Mouse (Mus musculus): ENCODE measurements around the gene Nup210. TPM values are rescaled to one million over a fixed set of nuclear protein-coding genes. Genes with fewer than 3 reads are reported as not detected.

Gene Nup210
- polyA plus RNA-seq, 1 experiment from 2014 or later: 13.9 TPM

- no peak for ATAC-seq
These were observed 42.4 kb upstream of the Nup210 start for GRCm38 (mm10) chr6:91159047-91159446.

GRCm38 (mm10) chr6:91157237-91157570 lies 40.6 kb upstream of the Nup210 start:
- H3K9me3 ChIP-seq (replicated peaks; ENCODE audit: control insufficient read depth, low read length): no peaks in the 10 kb centered on the region
- no peaks in the 10 kb centered on the region for H3K27me3 ChIP-seq (replicated peaks; ENCODE audit: control insufficient read depth, insufficient read depth, low read length)
- peak overlapping the region; percentile 80 for H3K27ac ChIP-seq (ENCODE audit: low read depth, low read length)
- peaks cover 61% of the 10 kb centered on the region for H3K4me1 ChIP-seq (ENCODE audit: control insufficient read depth, insufficient read depth, low read length)
- peak overlapping the region; percentile 79 for H3K9ac ChIP-seq (ENCODE audit: low read length)
- ATAC-seq: no peak
- DNase-seq (ENCODE audit: low spot score): no peak
- H3K4me3 ChIP-seq (ENCODE audit: low read depth, low read length): peak overlapping the region; percentile 63
- WGBS: 48% methylated on average over 6 of the region's 6 CpGs
- H3K4me2 ChIP-seq (ENCODE audit: low read length): peak overlapping the region; percentile 84
- no peaks in the 10 kb centered on the region for H3K36me3 ChIP-seq (ENCODE audit: control insufficient read depth, insufficient read depth, low read length)

More at GRCm38 (mm10) chr6:91159047-91159446, 42.4 kb upstream of the Nup210 start:
- Histone ChIP-seq H3K27ac (ENCODE audit: low read depth, low read length) (no peak overlapping the region), H3K36me3 (ENCODE audit: control insufficient read depth, insufficient read depth, low read length) (0 out of 2 replicates have a peak, but pooled peaks cover 2% of the 10 kb centered on the region), H3K27me3 (replicated peaks; ENCODE audit: control insufficient read depth, insufficient read depth, low read length) (no peaks in the 10 kb centered on the region), H3K4me2 (ENCODE audit: low read length) (peak overlapping the region; percentile 7; the same call in 1 of the 2 replicates), H3K9ac (ENCODE audit: low read length) (no peak overlapping the region), H3K9me3 (replicated peaks; ENCODE audit: control insufficient read depth, low read length) (no peaks in the 10 kb centered on the region), H3K4me1 (ENCODE audit: control insufficient read depth, insufficient read depth, low read length) (peaks cover 48% of the 10 kb centered on the region), H3K4me3 (ENCODE audit: low read depth, low read length) (no peak overlapping the region)
- no peak for DNase-seq (ENCODE audit: low spot score)
- 85% methylated on average over 9 of the region's 9 CpGs for WGBS

- Histone ChIP-seq H3K4me3 (ENCODE audit: low read depth, low read length) (peak within 1 kb of the TSS; percentile 63), H3K4me1 (ENCODE audit: control insufficient read depth, insufficient read depth, low read length) (peaks cover 61% of the 10 kb centered on the region), H3K9ac (ENCODE audit: low read length) (peak within 1 kb of the TSS; percentile 79), H3K27me3 (replicated peaks; ENCODE audit: control insufficient read depth, insufficient read depth, low read length) (no peaks in the 10 kb centered on the region), H3K36me3 (ENCODE audit: control insufficient read depth, insufficient read depth, low read length) (no peaks in the 10 kb centered on the region), H3K9me3 (replicated peaks; ENCODE audit: control insufficient read depth, low read length) (no peaks in the 10 kb centered on the region), H3K27ac (ENCODE audit: low read depth, low read length) (peak within 1 kb of the TSS; percentile 80), H3K4me2 (ENCODE audit: low read length) (peak within 1 kb of the TSS; percentile 84)
- ATAC-seq (peak; percentile 93), DNase-seq (ENCODE audit: low spot score) (peak; percentile 94)
- under 1% methylated on average over 36 of the region's 42 CpGs for WGBS
These were observed 40.1 kb upstream of the Nup210 start, which contains the start of gene Hdac11 for GRCm38 (mm10) chr6:91156554-91157236. Gene Hdac11 (plus strand): TSS chr6:91156665.

- H3K4me2 ChIP-seq (ENCODE audit: low read length): peak overlapping the region; percentile 84
- H3K9ac ChIP-seq (ENCODE audit: low read length): no peak overlapping the region; the same call in 1 of the 2 replicates
- H3K27ac ChIP-seq (ENCODE audit: low read depth, low read length): no peak overlapping the region
- no peak for DNase-seq (ENCODE audit: low spot score)
- WGBS: 19% methylated on average over 4 of the region's 4 CpGs
- no peaks in the 10 kb centered on the region for H3K9me3 ChIP-seq (replicated peaks; ENCODE audit: control insufficient read depth, low read length)
- peaks cover 61% of the 10 kb centered on the region for H3K4me1 ChIP-seq (ENCODE audit: control insufficient read depth, insufficient read depth, low read length)
- no peaks in the 10 kb centered on the region for H3K27me3 ChIP-seq (replicated peaks; ENCODE audit: control insufficient read depth, insufficient read depth, low read length)
- no peak for ATAC-seq
- no peaks in the 10 kb centered on the region for H3K36me3 ChIP-seq (ENCODE audit: control insufficient read depth, insufficient read depth, low read length)
- H3K4me3 ChIP-seq (ENCODE audit: low read depth, low read length): peak overlapping the region; percentile 63
These were observed 39.4 kb upstream of the Nup210 start for GRCm38 (mm10) chr6:91156062-91156461.

GRCm38 (mm10) chr6:91155286-91155685 lies 38.7 kb upstream of the Nup210 start:
- no peaks in the 10 kb centered on the region for H3K9me3 ChIP-seq (replicated peaks; ENCODE audit: control insufficient read depth, low read length)
- H3K9ac ChIP-seq (ENCODE audit: low read length): no peak overlapping the region
- no peak overlapping the region for H3K27ac ChIP-seq (ENCODE audit: low read depth, low read length)
- H3K36me3 ChIP-seq (ENCODE audit: control insufficient read depth, insufficient read depth, low read length): no peaks in the 10 kb centered on the region
- DNase-seq (ENCODE audit: low spot score) (no peak), ATAC-seq (no peak)
- no peak overlapping the region for H3K4me3 ChIP-seq (ENCODE audit: low read depth, low read length)
- no peaks in the 10 kb centered on the region for H3K27me3 ChIP-seq (replicated peaks; ENCODE audit: control insufficient read depth, insufficient read depth, low read length)
- H3K4me1 ChIP-seq (ENCODE audit: control insufficient read depth, insufficient read depth, low read length): peaks cover 55% of the 10 kb centered on the region
- H3K4me2 ChIP-seq (ENCODE audit: low read length): no peak overlapping the region
- WGBS: 72% methylated on average over 3 of the region's 3 CpGs

- Histone ChIP-seq H3K36me3 (ENCODE audit: control insufficient read depth, insufficient read depth, low read length) (no peaks in the 10 kb centered on the region), H3K9me3 (replicated peaks; ENCODE audit: control insufficient read depth, low read length) (no peaks in the 10 kb centered on the region), H3K4me1 (ENCODE audit: control insufficient read depth, insufficient read depth, low read length) (peaks cover 50% of the 10 kb centered on the region), H3K27me3 (replicated peaks; ENCODE audit: control insufficient read depth, insufficient read depth, low read length) (no peaks in the 10 kb centered on the region), H3K9ac (ENCODE audit: low read length) (no peak overlapping the region), H3K27ac (ENCODE audit: low read depth, low read length) (peak overlapping the region; percentile 86), H3K4me2 (ENCODE audit: low read length) (no peak overlapping the region), H3K4me3 (ENCODE audit: low read depth, low read length) (no peak overlapping the region)
- 77% methylated on average over 4 of the region's 4 CpGs for WGBS
- ATAC-seq: no peak
- no peak for DNase-seq (ENCODE audit: low spot score)
These were observed 38.1 kb upstream of the Nup210 start for GRCm38 (mm10) chr6:91154685-91155084.

GRCm38 (mm10) chr6:91153549-91154064 lies 37.0 kb upstream of the Nup210 start:
- H3K9me3 ChIP-seq (replicated peaks; ENCODE audit: control insufficient read depth, low read length): no peaks in the 10 kb centered on the region
- peak overlapping the region; percentile 49 for H3K4me2 ChIP-seq (ENCODE audit: low read length)
- peak overlapping the region; percentile 86 for H3K27ac ChIP-seq (ENCODE audit: low read depth, low read length)
- under 1% methylated on average over 10 of the region's 10 CpGs for WGBS
- peak; percentile 89 for DNase-seq (ENCODE audit: low spot score)
- H3K9ac ChIP-seq (ENCODE audit: low read length): peak overlapping the region; percentile 30
- ATAC-seq: peak; percentile 71
- H3K27me3 ChIP-seq (replicated peaks; ENCODE audit: control insufficient read depth, insufficient read depth, low read length): no peaks in the 10 kb centered on the region
- no peaks in the 10 kb centered on the region for H3K36me3 ChIP-seq (ENCODE audit: control insufficient read depth, insufficient read depth, low read length)
- peaks cover 45% of the 10 kb centered on the region for H3K4me1 ChIP-seq (ENCODE audit: control insufficient read depth, insufficient read depth, low read length)
- peak overlapping the region; percentile 13 for H3K4me3 ChIP-seq (ENCODE audit: low read depth, low read length)

- DNase-seq (ENCODE audit: low spot score) (no peak), ATAC-seq (no peak; the same call in 1 of the 2 replicates)
- H3K27ac ChIP-seq (ENCODE audit: low read depth, low read length): peak overlapping the region; percentile 84
- 0 out of 2 replicates have a peak overlapping the region, but pooled peaks have one; percentile 13 for H3K4me3 ChIP-seq (ENCODE audit: low read depth, low read length)
- peaks cover 42% of the 10 kb centered on the region for H3K4me1 ChIP-seq (ENCODE audit: control insufficient read depth, insufficient read depth, low read length)
- 33% methylated on average over 7 of the region's 7 CpGs for WGBS
- H3K27me3 ChIP-seq (replicated peaks; ENCODE audit: control insufficient read depth, insufficient read depth, low read length): no peaks in the 10 kb centered on the region
- H3K9ac ChIP-seq (ENCODE audit: low read length): no peak overlapping the region
- no peaks in the 10 kb centered on the region for H3K36me3 ChIP-seq (ENCODE audit: control insufficient read depth, insufficient read depth, low read length)
- no peaks in the 10 kb centered on the region for H3K9me3 ChIP-seq (replicated peaks; ENCODE audit: control insufficient read depth, low read length)
- H3K4me2 ChIP-seq (ENCODE audit: low read length): peak overlapping the region; percentile 49
These were observed 36.4 kb upstream of the Nup210 start for GRCm38 (mm10) chr6:91152892-91153548.
